Mouse (Mus musculus) heart, postnatal 36 days (tissue): ENCODE results near the gene Gm6377. TPM values are rescaled to one million over a fixed set of nuclear protein-coding genes. Genes with fewer than 3 reads are reported as not detected.

Experiments
- DNase-seq, 2 experiments: peaks; one replicate each; pipeline ENCODE4 v3.0.0; 2021 to 2022
- intact Hi-C: fragments of 180-260 bp; cut with DNase I; formaldehyde crosslinking; loops from one replicate; pipeline ENCODE4 v1.15.1; 2025
- total RNA-seq, 2 experiments: library from RNA; stranded (reverse); gene quantifications; 2 replicates each; pipeline ENCODE4 v1.2.3; 2021

Gene Gm6377
- total RNA-seq = under 1 TPM; 0.11 to 0.16 TPM

GRCm38 (mm10) chrX:109196468-109196867 is at the start of gene Gm6377:
Gene Gm6377 (plus strand): TSS chrX:109196756.
- DNase-seq = no peak
- intact Hi-C loops = no loop called here

- intact Hi-C loops = no loop called here
- no peak for DNase-seq
These were observed 49.4 kb upstream of the Gm6377 start for GRCm38 (mm10) chrX:109147108-109147507.

- intact Hi-C loops = no loop called here
- no peak for DNase-seq
These were observed 45.3 kb upstream of the Gm6377 start for GRCm38 (mm10) chrX:109151228-109151627.

- DNase-seq = no peak
- intact Hi-C loops = no loop called here
These were observed 36.2 kb upstream of the Gm6377 start for GRCm38 (mm10) chrX:109160326-109160725.

GRCm38 (mm10) chrX:109160901-109161300 is 35.7 kb upstream of the Gm6377 start:
- DNase-seq = no peak
- intact Hi-C loops = no loop called here

- intact Hi-C loops = no loop called here
- DNase-seq = no peak
These were observed 21.5 kb upstream of the Gm6377 start for GRCm38 (mm10) chrX:109175038-109175437.

GRCm38 (mm10) chrX:109175470-109175869 is 21.1 kb upstream of the Gm6377 start:
- intact Hi-C loops = no loop called here
- DNase-seq = no peak

GRCm38 (mm10) chrX:109184706-109185478 is 11.7 kb upstream of the Gm6377 start:
- no peak for DNase-seq
- intact Hi-C loops = no loop called here

GRCm38 (mm10) chrX:109189607-109190006 is 6.9 kb upstream of the Gm6377 start:
- intact Hi-C loops = loop anchor here (5.0 kb wide), 1 partner anchor 92 kb away; the partner anchor contains the start of gene Sh3bgrl
- DNase-seq = no peak

GRCm38 (mm10) chrX:109190969-109191368 is 5.6 kb upstream of the Gm6377 start:
- intact Hi-C loops = loop anchor here (5.0 kb wide), 1 partner anchor 94 kb away; the partner anchor contains the start of gene Sh3bgrl
- DNase-seq = peak; percentile 30 to 37

- DNase-seq = peak in 1 of 2 experiments; percentile 13
- intact Hi-C loops = loop anchor here (5.0 kb wide), 1 partner anchor 94 kb away; the partner anchor contains the start of gene Sh3bgrl
These were observed 5.1 kb upstream of the Gm6377 start for GRCm38 (mm10) chrX:109191436-109191835.

- DNase-seq = no peak
- intact Hi-C loops = no loop called here
These were observed 11.3 kb downstream of the Gm6377 start for GRCm38 (mm10) chrX:109207843-109208242.

GRCm38 (mm10) chrX:109228720-109229119 is 32.2 kb downstream of the Gm6377 start:
- DNase-seq = no peak
- intact Hi-C loops = no loop called here

- intact Hi-C loops = loop anchor here (5.0 kb wide), 2 partner anchors 148 to 223 kb away; partner anchors contain the start of gene Hmgn5
- no peak for DNase-seq
These were observed 39.0 kb downstream of the Gm6377 start for GRCm38 (mm10) chrX:109235383-109236036.

- intact Hi-C loops = loop anchor here (5.0 kb wide), 2 partner anchors 151 to 226 kb away; partner anchors contain the start of gene Hmgn5
These were observed 41.6 kb downstream of the Gm6377 start for GRCm38 (mm10) chrX:109238163-109238562.

More at GRCm38 (mm10) chrX:109238163-109238562, 41.6 kb downstream of the Gm6377 start:
- DNase-seq = no peak

Other genes starting within 250 kb of the Gm6377 start
- 10 to 100 TPM in 1 of 2 experiments, 1 to 10 TPM in 1; 9.2 to 11.8 TPM for gene Hmgn5, start 183.4 kb upstream of the Gm6377 start, total RNA-seq
- 10 to 100 TPM; 34.1 to 41.5 TPM for gene Sh3bgrl, start 101.4 kb upstream of the Gm6377 start, total RNA-seq